Mouse (Mus musculus) small intestine, adult 2 months (tissue): ENCODE data around the gene Lyg1. TPM values are rescaled to one million over a fixed set of nuclear protein-coding genes. Genes with fewer than 3 reads are reported as not detected.
A peak's percentile ranks its signal among the peaks of the same experiment; 100 is the strongest.
"Not testable (repeated sequence)": the region's sequence is repeated elsewhere in the genome, so short reads cannot be mapped to it uniquely, and the experiment has no call there.

Source experiments
- H3K27ac ChIP-seq: fragments of 200-500 bp; 2 replicates; pipeline ENCODE4 v1.5.1; 2012; ENCODE audit warnings: low read depth, low read length, control low read depth, inconsistent platforms; ENCODE audit not compliant: insufficient read depth
- H3K27me3 ChIP-seq: fragments of 200-500 bp; 2 replicates; pipeline ENCODE4 v1.6.1; 2012; ENCODE audit warnings: mild to moderate bottlenecking, moderate library complexity, low read length, inconsistent platforms; ENCODE audit not compliant: control insufficient read depth, insufficient read depth
- H3K36me3 ChIP-seq: fragments of 200-500 bp; 2 replicates; pipeline ENCODE4 v1.6.1; 2012; ENCODE audit warnings: mild to moderate bottlenecking, low read length, control low read depth, inconsistent platforms; ENCODE audit not compliant: control insufficient read depth, insufficient read depth
- H3K4me1 ChIP-seq: fragments of 200-500 bp; 2 replicates; pipeline ENCODE4 v1.6.1; 2012; ENCODE audit warnings: low read length, inconsistent platforms, mixed read lengths; ENCODE audit not compliant: control insufficient read depth, insufficient read depth, insufficient read length
- H3K4me3 ChIP-seq: fragments of 200-500 bp; 2 replicates; pipeline ENCODE4 v1.5.1; 2012; ENCODE audit warnings: low read depth, mild to moderate bottlenecking, control low read depth, inconsistent platforms, low read length, moderate library complexity
- CTCF ChIP-seq: fragments of 200-500 bp; IDR thresholded peaks from 2 replicates; pipeline ENCODE4 v1.5.1; 2012; ENCODE audit warnings: low read depth, mild to moderate bottlenecking, control low read depth, inconsistent platforms, low read length, moderate library complexity, mixed read lengths; ENCODE audit not compliant: insufficient replicate concordance, insufficient read length; ENCODE audit errors: extremely low read depth
- POLR2A ChIP-seq: fragments of 200-500 bp; IDR thresholded peaks from 2 replicates; pipeline ENCODE4 v1.6.1; 2012; ENCODE audit warnings: low read depth, mild to moderate bottlenecking, control low read depth, inconsistent platforms, low read length, moderate library complexity
- WGBS: fragments of 180-500 bp; shearing (Covaris S2); methylation state at CpG from one replicate; pipeline ENCODE4 v1.1.7; 2018; 5-methylcytosine and 5-hydroxymethylcytosine counted together
- polyA plus RNA-seq: library from polyadenylated mRNA; depleted of rRNA; stranded (reverse); fragments of >200 nt; gene quantifications from 2 replicates; pipeline ENCODE4 v1.2.3, GENCODE M21; 2012

The Lyg1 gene
- polyA plus RNA-seq, 1 experiment = not detected

- Histone ChIP-seq H3K36me3 (peaks cover 18% of the 10 kb centered on the region), H3K27me3 (no peaks in the 10 kb centered on the region), H3K4me3 (peak within 1 kb of the TSS; percentile 96), H3K27ac (peak within 1 kb of the TSS; percentile 91), H3K4me1 (no peaks in the 10 kb centered on the region)
- TF ChIP-seq POLR2A (peak; percentile 64; the same call in 1 of the 2 replicates), CTCF (peak; percentile 26)
- WGBS = under 1% methylated on average over 50 of the region's 50 CpGs
Observed at GRCm38 (mm10) chr1:37997867-37998266, 40.3 kb upstream of the Lyg1 start, which contains the start of the genes Txndc9 and Eif5b. Txndc9 (minus strand) TSS chr1:37997893. Eif5b (plus strand) TSS chr1:37998010.

GRCm38 (mm10) chr1:37996877-37997484 lies 39.4 kb upstream of the Lyg1 start:
- Histone ChIP-seq H3K4me3 (peak overlapping the region; percentile 96), H3K4me1 (no peaks in the 10 kb centered on the region), H3K27ac (peak overlapping the region; percentile 91), H3K27me3 (no peaks in the 10 kb centered on the region), H3K36me3 (peaks cover 25% of the 10 kb centered on the region)
- under 1% methylated on average over 42 of the region's 42 CpGs for WGBS
- TF ChIP-seq CTCF (no peak), POLR2A (peak; percentile 52)

- 28% methylated on average over 3 of the region's 3 CpGs for WGBS
- Histone ChIP-seq H3K4me1 (no peaks in the 10 kb centered on the region), H3K36me3 (peaks cover 31% of the 10 kb centered on the region), H3K27ac (peak overlapping the region; percentile 91; the same call in 1 of the 2 replicates), H3K4me3 (peak overlapping the region; percentile 96), H3K27me3 (no peaks in the 10 kb centered on the region)
- TF ChIP-seq CTCF (no peak), POLR2A (no peak)
Observed at GRCm38 (mm10) chr1:37996226-37996625, 38.7 kb upstream of the Lyg1 start.

GRCm38 (mm10) chr1:37987856-37988255 lies 30.3 kb upstream of the Lyg1 start:
- TF ChIP-seq CTCF (no peak), POLR2A (no peak)
- Histone ChIP-seq H3K27ac (no peak overlapping the region), H3K4me3 (no peak overlapping the region), H3K36me3 (peaks cover 50% of the 10 kb centered on the region), H3K4me1 (no peaks in the 10 kb centered on the region), H3K27me3 (no peaks in the 10 kb centered on the region)
- 69% methylated on average over 5 of the region's 5 CpGs for WGBS

GRCm38 (mm10) chr1:37985764-37986323 lies 28.3 kb upstream of the Lyg1 start:
- H3K4me1 ChIP-seq = no peaks in the 10 kb centered on the region

GRCm38 (mm10) chr1:37984326-37984725 lies 26.8 kb upstream of the Lyg1 start:
- no peak for TF ChIP-seq POLR2A
- H3K27me3 ChIP-seq = no peaks in the 10 kb centered on the region

More at GRCm38 (mm10) chr1:37985764-37986323, 28.3 kb upstream of the Lyg1 start:
- H3K27ac ChIP-seq = no peak overlapping the region
- 79% methylated on average over 9 of the region's 9 CpGs for WGBS
- no peak overlapping the region for H3K4me3 ChIP-seq
- H3K27me3 ChIP-seq = no peaks in the 10 kb centered on the region
- peaks cover 34% of the 10 kb centered on the region for H3K36me3 ChIP-seq
- TF ChIP-seq POLR2A = no peak
- TF ChIP-seq CTCF = peak; percentile 63; the same call in 1 of the 2 replicates

GRCm38 (mm10) chr1:37977303-37977702 lies 19.7 kb upstream of the Lyg1 start:
- Histone ChIP-seq H3K27me3 (no peaks in the 10 kb centered on the region), H3K4me1 (no peaks in the 10 kb centered on the region), H3K4me3 (no peak overlapping the region), H3K36me3 (no peaks in the 10 kb centered on the region), H3K27ac (no peak overlapping the region)
- TF ChIP-seq POLR2A (no peak), CTCF (no peak)
- 93% methylated on average over 7 of the region's 7 CpGs for WGBS

More at GRCm38 (mm10) chr1:37984326-37984725, 26.8 kb upstream of the Lyg1 start:
- WGBS = 96% methylated on average over 1 of the region's 1 CpGs
- Histone ChIP-seq H3K36me3 (peaks cover 27% of the 10 kb centered on the region), H3K4me1 (no peaks in the 10 kb centered on the region), H3K4me3 (no peak overlapping the region), H3K27ac (no peak overlapping the region)

- not testable (repeated sequence) for H3K4me3 ChIP-seq, H3K27ac ChIP-seq
- 37% methylated on average over 9 of the region's 9 CpGs for WGBS
Observed at GRCm38 (mm10) chr1:37976666-37977065, 19.1 kb upstream of the Lyg1 start.

More at GRCm38 (mm10) chr1:37976666-37977065, 19.1 kb upstream of the Lyg1 start:
- not testable (repeated sequence) for H3K4me1 ChIP-seq, H3K36me3 ChIP-seq, H3K27me3 ChIP-seq
